Mouse (Mus musculus) central nervous system, embryonic 14 days (tissue): ENCODE data around the gene Tmem62. TPM values are rescaled to one million over a fixed set of nuclear protein-coding genes. Genes with fewer than 3 reads are reported as not detected.

Source experiments
- polyA plus RNA-seq: library from polyadenylated mRNA; depleted of rRNA; stranded (reverse); fragments of >200 nt; gene quantifications from 2 replicates; pipeline ENCODE4 v1.2.3, GENCODE M21; 2012; rRNA removed

The Tmem62 gene
- polyA plus RNA-seq: 11.6 and 12.5 TPM in 2 replicates

GRCm38 (mm10) chr2:120976990-120977925, at the start of gene Tmem62:
Gene Tmem62 (plus strand): TSS chr2:120977017.

GRCm38 (mm10) chr2:120970559-120971080, 6.2 kb upstream of the Tmem62 start, which contains the start of gene Ubr1:
Gene Ubr1 (minus strand): TSS chr2:120970715.

GRCm38 (mm10) chr2:121007925-121008663, 31.3 kb downstream of the Tmem62 start, which contains the start of gene Ccndbp1:
Gene Ccndbp1 (plus strand): TSS chr2:121008403.

GRCm38 (mm10) chr2:121036733-121037341, 60.0 kb downstream of the Tmem62 start, which contains the start of gene Epb42:
Gene Epb42 (minus strand): TSS chr2:121037072.

Other genes with a start within 250 kb of the Tmem62 start
- gene Cdan1, start 126.9 kb upstream of the Tmem62 start, polyA plus RNA-seq: 30.4 and 33.1 TPM in 2 replicates
- gene Ttbk2, start 126.4 kb upstream of the Tmem62 start, polyA plus RNA-seq: 15.1 and 17.1 TPM in 2 replicates
- 23.3 TPM in 2 replicates for gene Ubr1, start 6.3 kb upstream of the Tmem62 start, polyA plus RNA-seq
- gene Ccndbp1, start 31.4 kb downstream of the Tmem62 start, polyA plus RNA-seq: 62.9 and 64.2 TPM in 2 replicates
- 0.28 and 0.61 TPM in 2 replicates for gene Epb42, start 60.1 kb downstream of the Tmem62 start, polyA plus RNA-seq
- gene Tgm5, start 108.8 kb downstream of the Tmem62 start, polyA plus RNA-seq: 0.06 TPM in 1 of 2 replicates, not detected in the other
- 0.11 and 0.12 TPM in 2 replicates for gene Tgm7, start 132.8 kb downstream of the Tmem62 start, polyA plus RNA-seq
- gene Adal, start 163.4 kb downstream of the Tmem62 start, polyA plus RNA-seq: 23.4 and 26.9 TPM in 2 replicates
- gene Lcmt2, start 163.6 kb downstream of the Tmem62 start, polyA plus RNA-seq: 9.2 and 11.1 TPM in 2 replicates
- 52.5 and 55.1 TPM in 2 replicates for gene Tubgcp4, start 193.6 kb downstream of the Tmem62 start, polyA plus RNA-seq
- 7.2 and 7.3 TPM in 2 replicates for gene Zscan29, start 194.1 kb downstream of the Tmem62 start, polyA plus RNA-seq